Comparison of ENCODE assay signal across 8 mouse cellular contexts in the genomic region with DNA sequence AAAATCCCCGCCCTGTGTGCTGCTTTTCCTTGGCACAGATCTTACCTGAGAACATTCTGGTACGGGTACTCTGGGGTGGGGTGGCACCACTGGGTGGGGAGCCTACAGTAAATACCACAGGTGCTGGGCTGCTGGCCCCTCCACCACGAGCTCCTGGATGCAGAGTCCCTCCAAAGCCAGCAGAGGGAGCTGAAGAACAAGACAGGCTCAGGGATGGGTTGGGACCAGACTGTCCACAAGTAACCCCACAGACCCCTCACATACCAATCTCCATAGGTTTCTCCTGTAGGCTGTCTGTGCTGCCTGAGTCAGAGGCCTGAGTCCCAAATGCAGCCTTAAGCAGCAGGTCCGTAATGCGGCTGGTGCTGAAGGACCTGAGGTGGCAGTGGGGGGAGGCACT. TPM values are rescaled to one million over a fixed set of nuclear protein-coding genes. Genes with fewer than 3 reads are reported as not detected.
DNase-seq lines count a peak whose midpoint lies in the region; ATAC-seq lines count a peak whose summit lies in the region.

No protein-coding gene starts in this region.

- 56% methylated on average over 5 of the region's 5 CpGs for WGBS in heart, embryonic 15.5 days
- 74% methylated on average over 5 of the region's 5 CpGs for WGBS in limb, embryonic 10.5 days
- 69% methylated on average over 5 of the region's 5 CpGs for WGBS in midbrain, embryonic 13.5 days

- ATAC-seq in common myeloid progenitor, adult 5-6 weeks (replicated peaks; ENCODE audit: low read depth, poor library complexity, severe bottlenecking), result peak; percentile 78
- peak; percentile 51; the same call in 1 of the 2 replicates for ATAC-seq in heart, embryonic 15.5 days (replicated peaks; ENCODE audit: insufficient number of reproducible peaks, insufficient read depth, low FRiP score, low read depth)
- peak; percentile 63; the same call in 1 of the 2 replicates for ATAC-seq in midbrain, embryonic 13.5 days

- H3K27ac ChIP-seq in heart, embryonic 15.5 days, result no peak overlapping the region
- H3K27ac ChIP-seq in limb, embryonic 10.5 days, result no peak overlapping the region
- H3K27ac ChIP-seq in midbrain, embryonic 13.5 days, result no peak overlapping the region

- H3K9ac ChIP-seq in heart, embryonic 15.5 days, result no peak overlapping the region
- no peak overlapping the region for H3K9ac ChIP-seq in midbrain, embryonic 13.5 days (replicated peaks)

- peaks cover 84% of the 10 kb centered on the region for H3K36me3 ChIP-seq in heart, embryonic 15.5 days
- H3K36me3 ChIP-seq in limb, embryonic 10.5 days, result peaks cover 97% of the 10 kb centered on the region
- peaks cover 93% of the 10 kb centered on the region for H3K36me3 ChIP-seq in midbrain, embryonic 13.5 days

- H3K9me3 ChIP-seq in heart, embryonic 15.5 days (replicated peaks), result no peaks in the 10 kb centered on the region
- H3K9me3 ChIP-seq in limb, embryonic 10.5 days (replicated peaks), result no peaks in the 10 kb centered on the region
- H3K9me3 ChIP-seq in midbrain, embryonic 13.5 days, result no peaks in the 10 kb centered on the region

- no peaks in the 10 kb centered on the region for H3K27me3 ChIP-seq in heart, embryonic 15.5 days
- no peaks in the 10 kb centered on the region for H3K27me3 ChIP-seq in limb, embryonic 10.5 days (ENCODE audit: low read depth, poor library complexity, severe bottlenecking)
- H3K27me3 ChIP-seq in midbrain, embryonic 13.5 days, result no peaks in the 10 kb centered on the region

- peaks cover 2% of the 10 kb centered on the region; the same call in 1 of the 2 replicates for H3K4me1 ChIP-seq in heart, embryonic 15.5 days (replicated peaks)
- no peaks in the 10 kb centered on the region for H3K4me1 ChIP-seq in limb, embryonic 10.5 days
- H3K4me1 ChIP-seq in midbrain, embryonic 13.5 days (replicated peaks), result no peaks in the 10 kb centered on the region

- H3K4me2 ChIP-seq in heart, embryonic 15.5 days, result no peak overlapping the region
- H3K4me2 ChIP-seq in midbrain, embryonic 13.5 days (replicated peaks), result no peak overlapping the region

- H3K4me3 ChIP-seq in heart, embryonic 15.5 days, result no peak overlapping the region
- H3K4me3 ChIP-seq in limb, embryonic 10.5 days, result no peak overlapping the region
- H3K4me3 ChIP-seq in midbrain, embryonic 13.5 days (replicated peaks), result no peak overlapping the region

- DNase-seq in urinary bladder, postnatal 36 days (ENCODE audit: low spot score in 2 of 2), result peak; percentile 25 to 31
- no peak for DNase-seq in urinary bladder, postnatal 10 days (ENCODE audit: low spot score)
- peak; percentile 45 for DNase-seq in limb, embryonic 10.5 days (ENCODE audit: low spot score)
- DNase-seq in thymus, postnatal 25 days, result peak; percentile 51
- no peak for DNase-seq in layer of hippocampus, postnatal 36 days

RNA-seq across cellular contexts. Expression of a gene that starts 8.2 kb away (rescaled TPM):
- 63.6 and 65.7 TPM in 2 replicates for total RNA-seq in common myeloid progenitor, adult 5-6 weeks (2017)
- 27.2 and 34.2 TPM in 2 replicates for polyA plus RNA-seq in heart, embryonic 15.5 days (2015; fragmentation: Nextera tagmentation; extraction: Ambion mirVana)
- 44.2 and 58.7 TPM in 2 replicates for polyA plus RNA-seq in limb, embryonic 10.5 days (2016; fragmentation: Nextera tagmentation; extraction: Ambion mirVana)
- polyA plus RNA-seq in midbrain, embryonic 13.5 days (2015; fragmentation: Nextera tagmentation; extraction: Ambion mirVana), result 23.2 and 23.3 TPM in 2 replicates
- total RNA-seq in layer of hippocampus, postnatal 36 days (2021), result 10 to 100 TPM; 17.7 to 20.2 TPM

RNA-seq across cellular contexts. Expression of a gene that starts 18.2 kb away (rescaled TPM):
- total RNA-seq in common myeloid progenitor, adult 5-6 weeks (2017), result 63.6 and 66.7 TPM in 2 replicates
- 22.9 and 35.7 TPM in 2 replicates for polyA plus RNA-seq in heart, embryonic 15.5 days (2015; fragmentation: Nextera tagmentation; extraction: Ambion mirVana)
- 60.8 and 64.0 TPM in 2 replicates for polyA plus RNA-seq in limb, embryonic 10.5 days (2016; fragmentation: Nextera tagmentation; extraction: Ambion mirVana)
- polyA plus RNA-seq in midbrain, embryonic 13.5 days (2015; fragmentation: Nextera tagmentation; extraction: Ambion mirVana), result 55.7 and 58.7 TPM in 2 replicates
- total RNA-seq in layer of hippocampus, postnatal 36 days (2021), result 100 to 1,000 TPM in 1 of 2 experiments, 10 to 100 TPM in 1; 92.7 to 113 TPM

RNA-seq across cellular contexts. Expression of a gene that starts 21.2 kb away (rescaled TPM):
- total RNA-seq in common myeloid progenitor, adult 5-6 weeks (2017), result 10.0 and 11.7 TPM in 2 replicates
- polyA plus RNA-seq in heart, embryonic 15.5 days (2015; fragmentation: Nextera tagmentation; extraction: Ambion mirVana), result 9.2 and 15.9 TPM in 2 replicates
- 27.5 and 32.2 TPM in 2 replicates for polyA plus RNA-seq in limb, embryonic 10.5 days (2016; fragmentation: Nextera tagmentation; extraction: Ambion mirVana)
- polyA plus RNA-seq in midbrain, embryonic 13.5 days (2015; fragmentation: Nextera tagmentation; extraction: Ambion mirVana), result 33.0 and 36.2 TPM in 2 replicates
- total RNA-seq in layer of hippocampus, postnatal 36 days (2021), result 10 to 100 TPM; 63.5 to 81.7 TPM

RNA-seq across cellular contexts. Expression of a gene that starts 50.9 kb away (rescaled TPM):
- total RNA-seq in common myeloid progenitor, adult 5-6 weeks (2017), result 64.8 and 71.4 TPM in 2 replicates
- polyA plus RNA-seq in heart, embryonic 15.5 days (2015; fragmentation: Nextera tagmentation; extraction: Ambion mirVana), result 23.1 and 26.7 TPM in 2 replicates
- polyA plus RNA-seq in limb, embryonic 10.5 days (2016; fragmentation: Nextera tagmentation; extraction: Ambion mirVana), result 27.3 and 33.6 TPM in 2 replicates
- 10.8 and 11.1 TPM in 2 replicates for polyA plus RNA-seq in midbrain, embryonic 13.5 days (2015; fragmentation: Nextera tagmentation; extraction: Ambion mirVana)
- 10 to 100 TPM; 11.7 to 16.2 TPM for total RNA-seq in layer of hippocampus, postnatal 36 days (2021)

RNA-seq across cellular contexts. Expression of a gene that starts 51.1 kb away (rescaled TPM):
- total RNA-seq in common myeloid progenitor, adult 5-6 weeks (2017), result 29.1 and 40.4 TPM in 2 replicates
- polyA plus RNA-seq in heart, embryonic 15.5 days (2015; fragmentation: Nextera tagmentation; extraction: Ambion mirVana), result 12.9 and 17.4 TPM in 2 replicates
- 40.8 and 45.1 TPM in 2 replicates for polyA plus RNA-seq in limb, embryonic 10.5 days (2016; fragmentation: Nextera tagmentation; extraction: Ambion mirVana)
- 12.5 and 13.8 TPM in 2 replicates for polyA plus RNA-seq in midbrain, embryonic 13.5 days (2015; fragmentation: Nextera tagmentation; extraction: Ambion mirVana)
- total RNA-seq in layer of hippocampus, postnatal 36 days (2021), result 1 to 10 TPM; 1.8 to 2.5 TPM

Comparison
In these comparisons a context has a peak if more than half of its experiments do, and no peak if none do; other contexts are left out.
1. DNase-seq: peak in urinary bladder, postnatal 36 days (2 of 2), limb, embryonic 10.5 days (single experiment) and thymus, postnatal 25 days (single experiment); none in urinary bladder, postnatal 10 days (single experiment) and layer of hippocampus, postnatal 36 days (0 of 2).
2. Peak in every context shown above with its lines, with median percentiles within 50 percentile points of each other: ATAC-seq.